Mouse (Mus musculus) liver, embryonic 13.5 days (tissue): ENCODE measurements around the gene Zfp36l1. TPM values are rescaled to one million over a fixed set of nuclear protein-coding genes. Genes with fewer than 3 reads are reported as not detected.

Experiments used
- ATAC-seq: fragments of 200-750 bp; cut with Nextera tagmentation; 2 replicates; pipeline ENCODE4 v1.8.0; 2017; ENCODE audit warnings: low read depth, mild to moderate bottlenecking, moderate number of reproducible peaks, moderate library complexity
- DNase-seq: peaks from one replicate; pipeline ENCODE4 v3.0.0; 2022
- H3K27ac ChIP-seq: fragments of 300-500 bp; sonication (generic); 2 replicates; pipeline ENCODE4 v1.5.1; 2015; ENCODE audit warnings: moderate library complexity, mild to moderate bottlenecking, inconsistent platforms
- H3K27me3 ChIP-seq: fragments of 300-500 bp; sonication (generic); 2 replicates; pipeline ENCODE4 v1.6.1; 2015; ENCODE audit warnings: mild to moderate bottlenecking, inconsistent platforms
- H3K36me3 ChIP-seq: fragments of 300-500 bp; sonication (generic); 2 replicates; pipeline ENCODE4 v1.6.1; 2015; ENCODE audit warnings: mild to moderate bottlenecking, inconsistent platforms
- H3K4me1 ChIP-seq: fragments of 300-500 bp; sonication (generic); replicated peaks from 2 replicates; pipeline ENCODE4 v1.6.1; 2015; ENCODE audit warnings: inconsistent platforms
- H3K4me2 ChIP-seq: fragments of 300-500 bp; sonication (generic); 2 replicates; pipeline ENCODE4 v1.6.1; 2015; ENCODE audit warnings: inconsistent platforms, mild to moderate bottlenecking, moderate library complexity
- H3K4me3 ChIP-seq: fragments of 300-500 bp; sonication (generic); replicated peaks from 2 replicates; pipeline ENCODE4 v1.5.1; 2015; ENCODE audit warnings: mild to moderate bottlenecking, inconsistent platforms
- H3K9ac ChIP-seq: fragments of 300-500 bp; sonication (generic); 2 replicates; pipeline ENCODE4 v1.6.1; 2015; ENCODE audit warnings: mild to moderate bottlenecking, inconsistent platforms
- H3K9me3 ChIP-seq: fragments of 300-500 bp; sonication (generic); replicated peaks from 2 replicates; pipeline ENCODE4 v1.6.1; 2016; ENCODE audit warnings: inconsistent platforms
- WGBS: fragments of 180-500 bp; shearing (Covaris S2); methylation state at CpG from one replicate; pipeline ENCODE4 v1.1.7; 2015; ENCODE audit not compliant: insufficient replicate concordance; 5-methylcytosine and 5-hydroxymethylcytosine counted together
- polyA plus RNA-seq: library from polyadenylated mRNA; unstranded; fragments of >200 nt; fragmentation: Nextera tagmentation; extraction: Ambion mirVana; gene quantifications from 2 replicates; pipeline ENCODE4 v1.2.1, GENCODE M21; 2015

Zfp36l1 gene
- polyA plus RNA-seq, 1 experiment from 2014 or later: 18.3 TPM

DNA sequence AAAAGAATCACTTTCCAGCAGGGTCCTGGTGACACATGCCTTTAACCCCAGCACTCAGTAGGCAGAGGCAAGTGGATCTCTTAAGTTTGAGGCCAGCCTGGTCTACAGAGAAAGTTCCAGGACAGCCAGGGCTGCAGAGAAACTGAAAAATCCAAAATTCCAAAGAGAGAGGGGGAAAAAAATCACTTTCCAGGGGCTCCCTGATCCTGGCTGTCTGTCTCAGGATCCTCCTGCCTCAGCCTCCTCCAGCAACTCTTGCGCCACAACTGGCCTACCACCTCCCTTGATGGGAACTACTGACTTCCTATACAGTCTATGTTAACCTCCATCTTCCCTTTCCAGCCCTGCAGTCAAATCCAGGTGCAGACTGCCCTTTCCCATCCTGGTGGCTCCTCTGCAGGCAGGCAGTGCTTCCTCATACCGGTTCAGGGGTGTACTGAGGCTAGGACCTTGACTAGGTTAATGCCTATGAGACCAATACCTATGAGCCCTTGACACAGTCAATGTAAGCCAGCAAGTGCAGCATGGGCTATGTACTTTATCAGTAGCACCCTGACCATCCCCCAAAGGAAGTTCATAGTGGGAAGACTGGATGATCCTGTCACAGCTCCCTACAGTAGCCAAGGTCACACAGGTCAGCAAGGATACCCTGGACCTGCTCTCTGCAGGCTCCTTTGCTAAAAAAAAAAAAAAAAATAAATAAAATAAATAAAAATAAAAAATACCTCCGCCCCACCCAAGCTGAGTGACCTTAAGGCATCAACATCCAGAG is 5.7 kb downstream of the Zfp36l1 start:
- ATAC-seq (no peak), DNase-seq (no peak)
- H3K9ac ChIP-seq: no peak overlapping the region
- H3K27ac ChIP-seq: no peak overlapping the region
- 77% methylated on average over 3 of the region's 3 CpGs for WGBS
- peaks cover 30% of the 10 kb centered on the region for H3K36me3 ChIP-seq
- no peak overlapping the region for H3K4me3 ChIP-seq
- peaks cover 31% of the 10 kb centered on the region for H3K4me1 ChIP-seq
- no peaks in the 10 kb centered on the region for H3K9me3 ChIP-seq
- H3K27me3 ChIP-seq: no peaks in the 10 kb centered on the region
- no peak overlapping the region for H3K4me2 ChIP-seq

DNA sequence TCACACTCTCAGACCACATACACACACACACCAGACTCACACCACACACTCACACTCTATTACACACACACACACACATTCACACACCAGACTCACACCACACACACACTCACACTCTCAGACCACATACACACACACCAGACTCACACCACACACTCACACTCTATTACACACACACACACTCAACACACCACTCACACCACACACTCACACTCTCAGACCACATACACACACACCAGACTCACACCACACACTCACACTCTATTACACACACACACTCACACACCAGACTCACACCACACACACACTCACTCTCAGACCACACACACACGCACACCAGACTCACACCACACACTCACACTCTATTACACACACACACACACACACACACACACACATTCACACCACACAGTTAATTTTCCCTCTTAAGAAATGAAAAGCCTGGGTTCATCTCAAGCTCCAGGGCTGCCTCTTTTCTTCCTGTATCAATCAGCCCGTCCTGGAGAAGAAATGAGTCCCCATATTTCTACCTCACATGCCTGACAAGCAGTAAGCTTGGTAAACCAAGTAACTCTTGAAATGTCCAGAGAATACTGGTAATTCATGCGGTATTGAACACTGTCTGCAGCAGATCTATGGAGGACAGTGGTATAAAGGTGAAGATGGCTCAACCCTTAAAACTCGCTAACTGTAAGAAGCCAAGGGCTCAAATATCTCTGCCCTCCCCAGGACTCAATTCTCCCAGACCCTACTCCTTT is 6.5 kb downstream of the Zfp36l1 start:
- H3K9ac ChIP-seq: no peak overlapping the region
- H3K9me3 ChIP-seq: no peaks in the 10 kb centered on the region
- no peaks in the 10 kb centered on the region for H3K27me3 ChIP-seq
- ATAC-seq (no peak), DNase-seq (no peak)
- peaks cover 30% of the 10 kb centered on the region for H3K36me3 ChIP-seq
- H3K4me2 ChIP-seq: no peak overlapping the region
- no peak overlapping the region for H3K27ac ChIP-seq
- H3K4me1 ChIP-seq: peaks cover 26% of the 10 kb centered on the region
- no peak overlapping the region for H3K4me3 ChIP-seq
- WGBS: 84% methylated on average over 4 of the region's 4 CpGs

DNA sequence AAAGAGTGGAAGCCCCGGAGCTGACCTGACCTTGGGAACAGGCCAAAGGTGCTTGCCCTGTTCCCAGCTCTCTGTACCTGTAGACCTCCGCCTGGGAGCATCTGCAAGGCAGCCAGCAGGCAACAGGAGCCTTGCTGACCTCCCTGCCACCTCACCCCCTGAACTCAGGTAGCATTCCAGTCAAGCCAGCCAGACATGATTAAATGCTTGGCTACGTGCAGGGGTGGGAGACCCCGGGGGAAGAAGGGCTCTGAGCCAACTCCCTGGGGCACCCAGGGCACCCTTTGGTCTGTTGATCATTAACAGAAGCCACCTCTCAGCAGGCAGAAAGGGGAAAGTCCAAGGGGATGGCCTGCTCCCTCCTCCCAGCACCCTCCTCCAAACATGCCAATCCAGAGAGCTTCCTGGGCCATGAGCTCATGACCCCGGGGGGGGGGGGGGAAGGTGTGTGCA is 9.3 kb downstream of the Zfp36l1 start:
- Histone ChIP-seq H3K4me3 (no peak overlapping the region), H3K9me3 (no peaks in the 10 kb centered on the region), H3K4me2 (peak overlapping the region; percentile 35), H3K27ac (peak overlapping the region; percentile 66), H3K36me3 (peaks cover 10% of the 10 kb centered on the region), H3K27me3 (no peaks in the 10 kb centered on the region), H3K9ac (no peak overlapping the region), H3K4me1 (no peaks in the 10 kb centered on the region; the same call in none of the 2 replicates)
- ATAC-seq (peak; percentile 79), DNase-seq (no peak)
- 58% methylated on average over 5 of the region's 5 CpGs for WGBS

DNA sequence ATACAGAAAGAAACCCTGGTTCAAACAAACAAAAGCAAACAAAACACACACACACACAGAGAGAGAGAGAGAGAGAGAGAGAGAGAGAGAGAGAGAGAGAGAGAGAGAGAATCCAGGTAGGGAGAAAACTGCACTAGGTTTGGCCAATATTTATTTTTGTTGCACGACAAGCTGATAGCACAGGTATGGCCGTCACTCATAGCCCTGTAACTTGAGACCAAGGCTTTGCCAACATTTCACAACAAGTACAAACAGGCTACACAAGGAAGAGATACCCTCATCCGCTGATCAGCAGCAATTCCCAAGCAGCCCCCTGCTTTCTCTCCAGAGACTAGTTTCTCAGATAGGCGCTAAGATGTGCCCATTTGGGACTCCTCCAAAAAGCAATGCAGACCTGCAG is 9.7 kb downstream of the Zfp36l1 start:
- ATAC-seq: peak; percentile 49
- WGBS: 71% methylated on average over 4 of the region's 4 CpGs

DNA sequence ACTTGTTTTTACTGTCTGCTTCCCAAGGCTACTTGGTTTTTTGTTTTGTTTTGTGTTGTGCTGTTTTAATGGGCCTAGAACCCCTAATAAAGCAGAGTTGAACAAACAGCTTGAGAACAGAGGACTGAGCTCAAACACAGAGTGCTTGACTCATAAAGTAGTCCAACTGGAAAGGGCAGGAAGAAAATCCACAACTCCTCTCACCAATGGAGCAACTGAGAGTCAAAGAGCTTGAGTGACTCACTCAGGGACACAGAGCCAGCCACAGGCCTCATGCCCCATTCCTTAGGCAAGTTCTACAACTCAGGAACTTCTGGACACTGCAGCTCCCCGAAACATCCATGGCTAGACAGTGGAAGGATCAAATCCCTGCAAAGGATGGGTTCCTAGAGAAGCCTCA is 14.0 kb downstream of the Zfp36l1 start:
- Histone ChIP-seq H3K4me2 (no peak overlapping the region), H3K36me3 (no peaks in the 10 kb centered on the region), H3K9me3 (no peaks in the 10 kb centered on the region), H3K27me3 (no peaks in the 10 kb centered on the region), H3K9ac (no peak overlapping the region), H3K4me1 (peaks cover 16% of the 10 kb centered on the region), H3K27ac (no peak overlapping the region), H3K4me3 (no peak overlapping the region)
- ATAC-seq (no peak), DNase-seq (no peak)
- 64% methylated on average over 1 of the region's 1 CpGs for WGBS

More for the DNA sequence above, 9.7 kb downstream of the Zfp36l1 start:
- Histone ChIP-seq H3K4me1 (no peaks in the 10 kb centered on the region; the same call in none of the 2 replicates), H3K27me3 (no peaks in the 10 kb centered on the region), H3K9ac (no peak overlapping the region), H3K4me3 (no peak overlapping the region), H3K27ac (peak overlapping the region; percentile 66), H3K4me2 (peak overlapping the region; percentile 35), H3K36me3 (peaks cover 10% of the 10 kb centered on the region), H3K9me3 (no peaks in the 10 kb centered on the region)
- no peak for DNase-seq

DNA sequence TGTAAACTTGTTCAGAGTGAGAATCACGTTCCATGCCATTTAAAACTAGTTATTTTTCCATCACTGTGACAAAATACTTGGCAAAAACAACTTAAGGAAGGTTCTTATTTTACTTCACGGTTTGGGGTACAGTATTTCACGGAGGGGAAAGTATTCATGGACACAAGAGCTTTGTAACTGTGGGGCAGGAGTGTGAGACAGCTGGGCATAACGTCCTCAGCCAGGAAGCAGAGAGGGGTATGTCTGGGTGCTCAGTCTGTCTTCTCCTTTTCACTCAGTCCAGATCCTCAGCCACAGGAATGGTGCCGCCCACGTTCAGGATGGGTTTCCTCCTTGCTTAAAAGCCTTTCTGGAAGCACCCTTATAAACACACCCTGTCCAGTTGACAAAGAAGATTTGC is 16.1 kb downstream of the Zfp36l1 start:
- no peak for ATAC-seq
- Histone ChIP-seq H3K4me2 (no peak overlapping the region), H3K9ac (no peak overlapping the region), H3K27ac (no peak overlapping the region), H3K36me3 (no peaks in the 10 kb centered on the region), H3K9me3 (no peaks in the 10 kb centered on the region), H3K27me3 (no peaks in the 10 kb centered on the region), H3K4me1 (peaks cover 22% of the 10 kb centered on the region), H3K4me3 (no peak overlapping the region)
- no peak for DNase-seq
- 63% methylated on average over 6 of the region's 6 CpGs for WGBS

DNA sequence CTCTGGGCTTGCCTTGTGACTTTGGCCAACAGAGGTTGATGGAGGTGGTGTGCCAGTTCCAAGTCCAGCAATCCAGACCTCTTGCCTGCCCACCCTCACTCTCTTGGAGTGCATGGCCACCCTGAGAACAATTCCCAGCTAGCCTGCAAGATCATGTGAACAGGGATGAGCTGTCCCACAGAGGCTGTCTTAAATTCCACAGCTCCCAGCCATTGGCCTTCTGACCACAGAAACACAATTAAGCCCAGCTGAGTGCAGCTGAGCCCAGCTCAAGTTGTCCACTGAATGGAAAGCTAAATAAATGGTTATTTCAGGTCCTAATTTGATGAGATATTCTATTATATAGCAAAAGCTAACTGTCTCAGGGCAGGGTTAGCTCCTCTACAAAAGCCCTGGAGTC is 20.0 kb downstream of the Zfp36l1 start:
- Histone ChIP-seq H3K36me3 (no peaks in the 10 kb centered on the region), H3K4me1 (peaks cover 62% of the 10 kb centered on the region), H3K4me2 (no peak overlapping the region), H3K9ac (no peak overlapping the region), H3K4me3 (no peak overlapping the region), H3K27me3 (no peaks in the 10 kb centered on the region), H3K27ac (no peak overlapping the region), H3K9me3 (no peaks in the 10 kb centered on the region)
- ATAC-seq: no peak
- DNase-seq: no peak

DNA sequence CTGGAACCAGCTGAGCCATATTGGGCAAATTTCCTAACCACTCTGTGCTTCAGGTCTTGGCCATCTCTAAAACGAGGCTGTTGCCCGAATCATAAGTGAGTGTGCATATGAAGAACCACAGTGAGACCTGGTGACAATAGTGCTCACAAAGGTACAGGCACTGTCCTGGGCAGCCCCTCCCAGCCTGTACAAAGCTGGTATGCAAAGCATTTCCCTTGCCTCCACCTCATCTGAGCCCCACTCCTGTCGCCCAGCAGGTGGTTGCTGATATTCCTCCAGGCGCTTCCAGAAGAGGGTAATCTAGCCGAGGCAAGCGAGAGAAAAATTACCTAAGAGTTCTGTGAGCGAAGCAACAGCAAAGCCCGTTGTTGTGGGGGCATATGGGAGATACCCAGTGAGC is 21.7 kb downstream of the Zfp36l1 start:
- ATAC-seq (peak; percentile 57), DNase-seq (peak; percentile 48)
- no peak overlapping the region for H3K9ac ChIP-seq
- H3K4me3 ChIP-seq: no peak overlapping the region
- peak overlapping the region; percentile 45 for H3K4me2 ChIP-seq
- H3K4me1 ChIP-seq: peaks cover 68% of the 10 kb centered on the region
- WGBS: 18% methylated on average over 8 of the region's 8 CpGs
- no peaks in the 10 kb centered on the region for H3K27me3 ChIP-seq
- H3K27ac ChIP-seq: peak overlapping the region; percentile 50
- no peaks in the 10 kb centered on the region for H3K9me3 ChIP-seq
- H3K36me3 ChIP-seq: no peaks in the 10 kb centered on the region

DNA sequence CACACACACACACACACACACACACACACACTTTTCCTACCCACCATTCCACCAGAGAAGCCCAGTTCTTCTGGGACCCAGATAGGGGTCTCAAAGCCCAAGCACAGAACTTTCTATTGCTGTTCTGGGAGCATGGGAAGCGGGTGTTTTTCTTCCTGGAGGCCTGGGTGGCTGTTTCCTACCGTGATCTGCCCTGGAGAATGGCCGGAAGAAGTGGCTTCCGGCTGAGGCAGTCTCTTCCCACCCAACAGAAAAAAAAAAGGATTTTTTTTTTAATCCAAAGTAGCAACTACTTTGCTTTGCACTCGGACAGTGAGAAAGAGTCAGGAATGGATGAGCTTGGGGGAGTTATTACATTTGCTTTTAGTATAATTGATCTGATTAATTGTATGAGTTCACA is 22.3 kb downstream of the Zfp36l1 start:
- H3K36me3 ChIP-seq: no peaks in the 10 kb centered on the region
- DNase-seq: no peak
- H3K9me3 ChIP-seq: no peaks in the 10 kb centered on the region
- no peak overlapping the region for H3K4me3 ChIP-seq
- peaks cover 68% of the 10 kb centered on the region for H3K4me1 ChIP-seq
- no peak overlapping the region for H3K9ac ChIP-seq
- no peak overlapping the region for H3K4me2 ChIP-seq
- ATAC-seq: no peak
- WGBS: 54% methylated on average over 5 of the region's 5 CpGs
- H3K27me3 ChIP-seq: no peaks in the 10 kb centered on the region
- H3K27ac ChIP-seq: no peak overlapping the region

DNA sequence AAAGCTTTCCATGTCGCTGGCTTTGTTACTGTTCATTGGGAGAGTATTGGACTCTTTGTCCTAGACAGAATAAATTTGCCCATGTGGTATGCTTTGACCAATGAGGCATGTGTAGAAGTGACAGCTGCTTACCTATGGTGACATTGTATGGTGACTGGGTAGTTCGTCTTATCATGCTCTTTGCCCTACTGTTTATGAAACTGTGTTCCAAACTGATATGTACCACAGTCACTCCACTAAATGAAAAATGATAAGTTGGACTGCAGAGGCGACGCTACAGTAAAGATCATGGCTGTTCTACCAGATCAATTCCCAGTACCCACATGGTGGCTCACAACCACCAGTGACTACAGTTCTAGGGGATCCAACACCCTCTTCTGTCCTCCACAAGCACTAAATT is 24.7 kb downstream of the Zfp36l1 start:
- Histone ChIP-seq H3K27me3 (no peaks in the 10 kb centered on the region), H3K4me1 (peaks cover 87% of the 10 kb centered on the region), H3K36me3 (no peaks in the 10 kb centered on the region), H3K27ac (peak overlapping the region; percentile 85), H3K4me3 (no peak overlapping the region), H3K9ac (peak overlapping the region; percentile 54; the same call in 1 of the 2 replicates), H3K4me2 (0 out of 2 replicates have a peak overlapping the region, but pooled peaks have one; percentile 20), H3K9me3 (no peaks in the 10 kb centered on the region)
- ATAC-seq (peak; percentile 82), DNase-seq (peak; percentile 52)
- 26% methylated on average over 4 of the region's 4 CpGs for WGBS

DNA sequence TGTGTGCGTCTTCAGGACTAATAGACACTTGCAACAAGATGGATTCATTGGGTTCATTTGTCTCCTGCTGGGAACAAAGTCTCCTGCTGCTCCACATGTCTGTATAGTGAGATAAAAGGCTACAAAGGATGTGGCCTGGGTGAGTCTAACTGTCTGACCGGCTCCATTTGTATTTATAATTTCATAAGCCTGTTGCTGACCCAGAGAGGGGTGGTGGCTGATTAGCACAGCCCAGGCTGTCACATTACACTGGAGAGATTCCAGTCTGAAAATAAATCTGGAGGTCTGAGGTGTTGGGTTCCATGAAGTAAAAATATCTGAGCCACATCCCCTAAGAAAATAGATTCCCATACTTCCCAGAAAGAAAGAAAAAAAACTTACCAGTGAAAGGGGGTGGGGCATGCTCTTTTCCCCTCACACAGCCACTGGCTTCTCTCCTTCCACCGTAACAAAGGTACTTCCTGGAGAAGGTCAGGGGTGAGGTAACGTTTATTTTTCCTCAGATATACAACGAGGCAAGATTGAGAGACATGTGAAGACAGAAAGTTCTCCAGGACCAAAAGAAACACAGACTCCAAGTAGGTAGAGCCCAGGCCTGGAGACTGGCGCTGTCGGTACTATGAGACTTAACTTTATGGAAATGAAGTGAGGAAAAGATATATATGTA is 28.2 kb downstream of the Zfp36l1 start:
- H3K4me3 ChIP-seq: no peak overlapping the region
- H3K9me3 ChIP-seq: no peaks in the 10 kb centered on the region
- H3K27me3 ChIP-seq: no peaks in the 10 kb centered on the region
- H3K27ac ChIP-seq: peak overlapping the region; percentile 93
- no peaks in the 10 kb centered on the region for H3K36me3 ChIP-seq
- peaks cover 89% of the 10 kb centered on the region for H3K4me1 ChIP-seq
- DNase-seq (no peak), ATAC-seq (peak; percentile 8)
- peak overlapping the region; percentile 49 for H3K4me2 ChIP-seq
- WGBS: 34% methylated on average over 7 of the region's 7 CpGs
- H3K9ac ChIP-seq: peak overlapping the region; percentile 3; the same call in 1 of the 2 replicates
